Mouse (Mus musculus): ENCODE data around the gene Wnk2.

DNA sequence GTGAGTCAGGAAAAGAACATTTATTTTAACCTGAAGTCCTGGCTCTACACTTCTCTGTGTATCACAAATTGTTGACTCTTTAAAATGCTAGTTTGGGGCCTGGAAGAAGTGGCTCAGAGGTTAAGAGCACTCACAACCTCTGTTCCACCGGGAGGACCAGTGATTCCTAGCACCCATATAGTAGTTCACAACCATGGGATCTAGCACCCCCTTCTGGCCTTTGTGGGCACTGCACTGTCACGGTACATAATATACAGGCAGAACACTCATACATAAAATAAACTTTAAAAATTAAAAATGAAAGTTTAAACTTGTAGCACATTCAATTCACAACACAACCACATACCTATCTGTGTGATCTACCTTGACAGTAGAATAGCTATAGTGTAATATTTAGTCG is 126.1 kb downstream of the Wnk2 start:
- TF ChIP-seq CTCF (conservative IDR thresholded peaks at IDR 0.05; ENCODE audit: insufficient read depth, insufficient read length, low read depth, low read length) (peak; percentile 61), POLR2A (IDR thresholded peaks at IDR 0.05; ENCODE audit: low read depth, low read length) (no peak)
